Mouse (Mus musculus): ENCODE measurements around the gene Cmtr2. TPM values are rescaled to one million over a fixed set of nuclear protein-coding genes. Genes with fewer than 3 reads are reported as not detected.

Gene Cmtr2
- polyA plus RNA-seq, 1 experiment from 2014 or later, result 10.7 TPM

DNA sequence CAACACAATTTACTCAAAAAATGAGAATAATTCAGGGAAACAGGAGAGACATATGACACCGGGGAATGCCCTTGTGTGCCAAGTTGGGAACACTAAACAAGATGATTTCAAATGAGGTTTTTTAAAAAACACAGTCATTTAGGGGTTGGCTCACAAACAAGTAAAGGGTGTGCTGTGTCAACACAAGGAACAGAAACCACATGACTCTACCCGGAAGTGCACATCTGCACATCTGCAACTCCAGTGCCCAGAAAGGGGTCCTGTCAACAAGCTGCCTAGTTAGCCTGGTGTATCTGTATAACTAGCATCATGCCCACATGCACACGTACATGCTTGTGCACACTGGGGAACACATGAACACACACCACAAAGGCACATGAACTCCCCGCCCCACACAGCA lies 29.9 kb upstream of the Cmtr2 start:
- no peaks in the 10 kb centered on the region for H3K27me3 ChIP-seq (ENCODE audit: control insufficient read depth, insufficient read depth, low read length)
- DNase-seq (ENCODE audit: low spot score) (no peak), ATAC-seq (ENCODE audit: insufficient read depth, low FRiP score, low TSS enrichment) (no peak)
- H3K27ac ChIP-seq (ENCODE audit: low read depth, low read length), result no peak overlapping the region
- no peak overlapping the region for H3K4me3 ChIP-seq (ENCODE audit: low read depth, low read length)
- no peaks in the 10 kb centered on the region for H3K4me1 ChIP-seq (ENCODE audit: control insufficient read depth, insufficient read depth, low read length)
- H3K9me3 ChIP-seq (ENCODE audit: control insufficient read depth, low read length), result no peaks in the 10 kb centered on the region
- no peak overlapping the region for H3K4me2 ChIP-seq (ENCODE audit: low read depth)
- H3K9ac ChIP-seq (ENCODE audit: low read length), result no peak overlapping the region
- 87% methylated on average over 4 of the region's 4 CpGs for WGBS
- no peaks in the 10 kb centered on the region for H3K36me3 ChIP-seq (ENCODE audit: control insufficient read depth, insufficient read depth, low read length)

DNA sequence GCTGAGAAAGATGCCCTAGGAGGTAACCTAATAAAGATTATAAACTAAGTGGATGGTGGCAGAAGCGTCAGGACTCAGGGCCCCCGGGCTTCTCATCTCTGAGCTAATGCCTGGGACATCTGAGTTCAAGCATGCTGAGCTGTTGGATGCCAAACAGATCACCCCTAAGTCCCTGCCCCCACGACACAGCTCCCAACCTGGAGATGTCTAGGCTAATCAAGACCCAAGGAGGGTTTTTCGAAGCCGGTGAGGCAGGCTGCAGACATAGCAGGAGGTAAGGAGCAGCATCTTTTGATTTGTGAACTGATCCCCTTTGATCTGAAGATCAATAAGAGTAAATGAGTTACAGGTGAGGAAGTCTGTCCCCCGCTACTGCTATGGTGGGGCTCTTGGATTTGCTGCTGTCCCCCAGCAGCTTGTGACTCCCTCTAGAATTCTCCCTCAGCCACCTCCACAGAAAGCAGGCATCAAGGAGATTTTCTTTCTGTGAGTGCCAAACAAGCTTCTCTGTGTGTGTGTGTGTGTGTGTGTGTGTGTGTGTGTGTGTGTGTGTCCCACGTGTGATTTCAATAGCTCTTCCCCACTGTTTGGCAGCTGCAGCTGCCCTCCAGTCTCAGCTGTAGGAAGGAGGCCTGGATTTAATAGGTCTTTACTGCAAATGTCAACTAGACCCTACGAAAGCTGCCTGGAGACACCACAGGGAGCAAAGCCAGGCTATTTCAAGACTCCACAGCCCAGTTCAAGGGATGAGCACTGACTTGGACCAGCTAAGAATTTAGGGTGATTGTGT lies 26.3 kb upstream of the Cmtr2 start:
- Histone ChIP-seq H3K4me3 (ENCODE audit: low read depth, low read length) (no peak overlapping the region), H3K4me2 (ENCODE audit: low read depth) (no peak overlapping the region), H3K9ac (ENCODE audit: low read length) (no peak overlapping the region), H3K27ac (ENCODE audit: low read depth, low read length) (no peak overlapping the region), H3K36me3 (ENCODE audit: control insufficient read depth, insufficient read depth, low read length) (no peaks in the 10 kb centered on the region), H3K4me1 (ENCODE audit: control insufficient read depth, insufficient read depth, low read length) (no peaks in the 10 kb centered on the region), H3K9me3 (ENCODE audit: control insufficient read depth, low read length) (no peaks in the 10 kb centered on the region), H3K27me3 (ENCODE audit: control insufficient read depth, insufficient read depth, low read length) (no peaks in the 10 kb centered on the region)
- DNase-seq (ENCODE audit: low spot score), result no peak
- 25% methylated on average over 8 of the region's 8 CpGs for WGBS
- no peak for ATAC-seq (ENCODE audit: insufficient read depth, low FRiP score, low TSS enrichment)

DNA sequence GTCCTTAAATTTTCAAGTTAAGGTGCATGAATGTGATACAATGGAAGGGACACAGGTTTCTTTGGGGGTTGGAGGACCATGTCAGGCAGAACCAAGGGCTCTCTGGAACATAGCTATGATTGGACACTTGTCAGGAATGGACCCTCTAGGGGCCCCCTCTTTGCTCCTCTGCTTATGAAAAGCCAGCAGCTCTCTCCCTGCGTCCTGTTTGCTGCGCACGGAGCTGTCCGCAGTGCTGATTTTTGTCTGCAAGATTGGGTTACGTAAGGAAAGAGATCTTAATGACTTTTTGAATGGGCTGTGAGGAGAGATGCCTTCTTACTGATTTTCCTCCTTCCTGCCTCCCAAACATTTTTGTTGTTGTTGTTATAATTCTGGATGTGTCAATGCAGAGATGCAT lies 18.8 kb upstream of the Cmtr2 start:
- 4% methylated on average over 5 of the region's 5 CpGs for WGBS
- peak; percentile 74 for DNase-seq (ENCODE audit: low spot score)
- no peak overlapping the region for H3K4me2 ChIP-seq (ENCODE audit: low read depth)
- no peak overlapping the region for H3K9ac ChIP-seq (ENCODE audit: low read length)
- ATAC-seq (ENCODE audit: insufficient read depth, low FRiP score, low TSS enrichment), result no peak
- H3K27ac ChIP-seq (ENCODE audit: low read depth, low read length), result no peak overlapping the region
- H3K4me3 ChIP-seq (ENCODE audit: low read depth, low read length), result no peak overlapping the region
- H3K4me1 ChIP-seq (ENCODE audit: control insufficient read depth, insufficient read depth, low read length), result no peaks in the 10 kb centered on the region
- no peaks in the 10 kb centered on the region for H3K27me3 ChIP-seq (ENCODE audit: control insufficient read depth, insufficient read depth, low read length)
- no peaks in the 10 kb centered on the region for H3K9me3 ChIP-seq (ENCODE audit: control insufficient read depth, low read length)
- no peaks in the 10 kb centered on the region for H3K36me3 ChIP-seq (ENCODE audit: control insufficient read depth, insufficient read depth, low read length)

DNA sequence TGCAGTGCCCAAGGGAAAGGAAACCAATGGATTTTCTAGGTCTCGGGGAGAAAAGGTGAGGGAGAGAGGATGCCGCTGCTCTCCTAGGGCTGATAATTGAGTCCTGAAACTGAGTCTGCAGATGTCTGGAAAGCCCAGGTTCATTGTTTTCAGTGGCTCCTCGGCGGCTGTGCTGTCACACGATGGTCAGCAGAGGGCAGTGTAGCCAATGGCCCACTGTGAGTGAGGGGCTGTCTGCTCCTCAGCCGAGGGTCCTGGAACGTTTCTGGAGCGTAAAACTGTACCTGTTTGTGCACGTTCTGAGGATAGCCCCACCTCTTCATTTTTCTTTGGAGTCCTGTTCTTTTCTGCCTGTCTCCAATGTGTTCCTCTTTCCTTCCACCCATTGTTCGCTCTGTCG lies 13.7 kb upstream of the Cmtr2 start:
- Histone ChIP-seq H3K36me3 (ENCODE audit: control insufficient read depth, insufficient read depth, low read length) (no peaks in the 10 kb centered on the region), H3K9me3 (ENCODE audit: control insufficient read depth, low read length) (no peaks in the 10 kb centered on the region), H3K4me3 (ENCODE audit: low read depth, low read length) (no peak overlapping the region), H3K27me3 (ENCODE audit: control insufficient read depth, insufficient read depth, low read length) (no peaks in the 10 kb centered on the region), H3K9ac (ENCODE audit: low read length) (no peak overlapping the region), H3K4me2 (ENCODE audit: low read depth) (no peak overlapping the region), H3K27ac (ENCODE audit: low read depth, low read length) (no peak overlapping the region), H3K4me1 (ENCODE audit: control insufficient read depth, insufficient read depth, low read length) (no peaks in the 10 kb centered on the region)
- DNase-seq (ENCODE audit: low spot score) (peak; percentile 60), ATAC-seq (ENCODE audit: insufficient read depth, low FRiP score, low TSS enrichment) (no peak)
- 35% methylated on average over 11 of the region's 11 CpGs for WGBS

DNA sequence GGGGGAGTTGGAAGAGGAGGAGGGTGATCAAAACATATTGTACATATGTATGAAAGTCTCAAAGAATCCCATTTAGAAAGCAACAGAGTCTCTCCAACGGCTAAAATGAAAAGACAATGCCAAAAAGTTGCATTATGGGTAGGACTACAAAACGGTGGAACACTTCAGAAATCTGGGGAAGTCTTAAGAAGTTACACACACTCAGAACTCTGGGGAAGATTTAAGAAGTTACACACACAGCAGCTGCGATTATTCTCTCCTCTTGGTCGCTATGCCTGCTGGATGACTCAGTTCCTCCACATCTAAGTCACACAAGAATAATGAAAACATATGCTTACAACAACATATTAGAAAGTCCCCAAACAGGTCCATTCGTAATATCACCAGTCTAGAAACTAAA lies 788 bp downstream of the Cmtr2 start:
- Histone ChIP-seq H3K27ac (ENCODE audit: low read depth, low read length) (no peak overlapping the region), H3K4me1 (ENCODE audit: control insufficient read depth, insufficient read depth, low read length) (peaks cover 8% of the 10 kb centered on the region), H3K4me3 (ENCODE audit: low read depth, low read length) (no peak overlapping the region), H3K9ac (ENCODE audit: low read length) (no peak overlapping the region), H3K36me3 (ENCODE audit: control insufficient read depth, insufficient read depth, low read length) (peaks cover 1% of the 10 kb centered on the region; the same call in 1 of the 2 replicates), H3K27me3 (ENCODE audit: control insufficient read depth, insufficient read depth, low read length) (no peaks in the 10 kb centered on the region), H3K4me2 (ENCODE audit: low read depth) (no peak overlapping the region), H3K9me3 (ENCODE audit: control insufficient read depth, low read length) (no peaks in the 10 kb centered on the region)
- 79% methylated on average over 5 of the region's 5 CpGs for WGBS
- DNase-seq (ENCODE audit: low spot score), result no peak
- ATAC-seq (ENCODE audit: insufficient read depth, low FRiP score, low TSS enrichment), result no peak

DNA sequence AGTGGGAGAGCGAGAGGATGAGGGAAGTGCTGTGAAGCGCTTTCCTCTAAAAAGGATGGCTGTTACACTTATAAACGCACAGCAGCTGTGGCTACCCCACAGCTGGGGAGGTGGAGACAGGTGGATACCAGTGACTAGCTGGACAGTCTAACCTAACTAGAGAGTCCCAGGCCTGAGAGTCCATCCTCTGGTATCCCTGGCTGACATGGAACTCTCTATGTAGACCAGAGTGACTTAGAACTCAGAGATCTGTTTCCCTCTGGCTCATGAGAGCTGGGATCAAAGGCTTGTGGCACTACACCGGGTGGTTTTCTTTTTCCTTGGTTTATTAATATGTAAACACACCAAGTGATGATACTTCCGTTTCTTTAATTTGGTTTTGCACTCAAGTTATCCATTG lies 1.7 kb downstream of the Cmtr2 start:
- H3K9ac ChIP-seq (ENCODE audit: low read length), result no peak overlapping the region
- no peak for DNase-seq (ENCODE audit: low spot score)
- 36% methylated on average over 5 of the region's 5 CpGs for WGBS

DNA sequence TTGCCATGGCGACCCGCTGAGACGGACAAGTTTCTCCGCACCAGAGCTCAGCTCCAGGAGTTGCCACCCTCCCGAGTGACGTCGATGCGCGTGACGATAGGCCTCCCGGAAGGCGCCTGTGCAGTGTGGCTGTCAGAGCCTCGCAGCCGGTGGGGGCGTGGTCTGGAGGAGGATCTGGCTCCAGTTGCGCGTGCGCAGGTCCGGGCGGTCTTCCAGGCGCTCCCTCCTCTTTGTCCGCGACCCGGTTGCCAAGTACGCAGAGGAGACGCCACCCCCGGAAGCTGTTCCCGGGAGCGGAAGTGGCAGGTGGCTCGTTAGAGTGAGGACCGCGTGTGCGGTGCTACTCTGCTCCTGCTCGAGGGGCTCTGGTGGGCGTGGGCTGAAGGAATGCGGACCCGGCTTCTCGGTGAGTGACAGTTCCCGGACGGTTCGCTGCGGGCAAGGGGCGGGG lies 2.2 kb downstream of the Cmtr2 start:
- H3K9ac ChIP-seq (ENCODE audit: low read length), result peak overlapping the region; percentile 49
- no peak overlapping the region for H3K27ac ChIP-seq (ENCODE audit: low read depth, low read length)
- WGBS, result under 1% methylated on average over 43 of the region's 43 CpGs

More for the DNA sequence above, 1.7 kb downstream of the Cmtr2 start:
- H3K4me1 ChIP-seq (ENCODE audit: control insufficient read depth, insufficient read depth, low read length), result peaks cover 8% of the 10 kb centered on the region
- no peaks in the 10 kb centered on the region for H3K27me3 ChIP-seq (ENCODE audit: control insufficient read depth, insufficient read depth, low read length)
- peak; percentile 39 for ATAC-seq (ENCODE audit: insufficient read depth, low FRiP score, low TSS enrichment)
- H3K36me3 ChIP-seq (ENCODE audit: control insufficient read depth, insufficient read depth, low read length), result peaks cover 7% of the 10 kb centered on the region
- H3K27ac ChIP-seq (ENCODE audit: low read depth, low read length), result no peak overlapping the region
- H3K4me2 ChIP-seq (ENCODE audit: low read depth), result peak overlapping the region; percentile 64
- H3K4me3 ChIP-seq (ENCODE audit: low read depth, low read length), result peak overlapping the region; percentile 44; the same call in 1 of the 2 replicates
- H3K9me3 ChIP-seq (ENCODE audit: control insufficient read depth, low read length), result no peaks in the 10 kb centered on the region

DNA sequence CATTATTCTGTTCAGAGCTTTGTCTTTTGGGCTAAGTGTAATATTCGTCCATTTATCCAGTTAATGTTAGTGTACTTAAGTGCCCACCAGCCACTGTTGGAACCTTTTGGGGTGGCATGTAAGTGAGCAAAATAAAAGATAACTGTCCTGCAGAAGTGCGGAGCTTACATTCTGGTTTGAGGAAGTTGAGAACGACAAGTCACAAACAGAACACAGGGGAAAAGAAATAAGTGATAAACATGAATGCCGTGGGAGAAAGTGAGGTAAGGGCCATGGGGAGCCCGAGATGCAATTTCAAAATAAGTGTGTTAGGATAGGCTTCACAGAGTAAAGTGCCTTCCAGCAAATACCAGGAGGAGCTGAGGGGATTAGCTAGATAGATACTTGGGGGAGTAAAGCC lies 3.0 kb downstream of the Cmtr2 start:
- peaks cover 8% of the 10 kb centered on the region for H3K4me1 ChIP-seq (ENCODE audit: control insufficient read depth, insufficient read depth, low read length)
- 78% methylated on average over 5 of the region's 5 CpGs for WGBS
- DNase-seq (ENCODE audit: low spot score) (no peak), ATAC-seq (ENCODE audit: insufficient read depth, low FRiP score, low TSS enrichment) (no peak)
- H3K36me3 ChIP-seq (ENCODE audit: control insufficient read depth, insufficient read depth, low read length), result peaks cover 15% of the 10 kb centered on the region
- no peaks in the 10 kb centered on the region for H3K27me3 ChIP-seq (ENCODE audit: control insufficient read depth, insufficient read depth, low read length)
- no peak overlapping the region for H3K27ac ChIP-seq (ENCODE audit: low read depth, low read length)
- H3K9ac ChIP-seq (ENCODE audit: low read length), result no peak overlapping the region
- peak overlapping the region; percentile 64 for H3K4me2 ChIP-seq (ENCODE audit: low read depth)
- H3K9me3 ChIP-seq (ENCODE audit: control insufficient read depth, low read length), result no peaks in the 10 kb centered on the region
- H3K4me3 ChIP-seq (ENCODE audit: low read depth, low read length), result peak overlapping the region; percentile 44

More for the DNA sequence above, 2.2 kb downstream of the Cmtr2 start:
- Histone ChIP-seq H3K36me3 (ENCODE audit: control insufficient read depth, insufficient read depth, low read length) (peaks cover 10% of the 10 kb centered on the region), H3K27me3 (ENCODE audit: control insufficient read depth, insufficient read depth, low read length) (no peaks in the 10 kb centered on the region), H3K4me1 (ENCODE audit: control insufficient read depth, insufficient read depth, low read length) (peaks cover 8% of the 10 kb centered on the region), H3K4me2 (ENCODE audit: low read depth) (peak overlapping the region; percentile 64), H3K9me3 (ENCODE audit: control insufficient read depth, low read length) (no peaks in the 10 kb centered on the region), H3K4me3 (ENCODE audit: low read depth, low read length) (peak overlapping the region; percentile 44)
- peak; percentile 99 for ATAC-seq (ENCODE audit: insufficient read depth, low FRiP score, low TSS enrichment)
- DNase-seq (ENCODE audit: low spot score), result peak; percentile 100

DNA sequence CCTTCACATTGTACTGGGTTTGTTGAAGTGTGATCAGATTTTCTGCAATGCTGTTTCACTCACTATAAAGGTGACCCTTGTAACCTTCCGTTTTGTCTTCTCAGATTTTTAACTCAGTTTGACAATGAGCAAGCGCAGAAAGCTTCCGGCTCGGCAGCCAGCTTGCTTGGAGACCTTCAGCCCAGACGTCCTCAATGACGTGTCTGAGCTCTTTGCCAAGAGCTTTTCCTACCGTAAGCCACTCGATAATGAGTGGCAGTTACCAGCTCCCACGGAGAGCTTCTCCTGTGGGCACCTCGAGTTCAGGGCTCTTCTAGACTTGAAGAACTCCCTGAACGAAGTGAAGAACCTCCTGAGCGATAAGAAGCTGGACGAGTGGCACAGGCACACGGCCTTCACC lies 5.5 kb downstream of the Cmtr2 start:
- Histone ChIP-seq H3K4me3 (ENCODE audit: low read depth, low read length) (no peak overlapping the region), H3K9me3 (ENCODE audit: control insufficient read depth, low read length) (no peaks in the 10 kb centered on the region), H3K4me2 (ENCODE audit: low read depth) (no peak overlapping the region), H3K27ac (ENCODE audit: low read depth, low read length) (no peak overlapping the region), H3K36me3 (ENCODE audit: control insufficient read depth, insufficient read depth, low read length) (peaks cover 15% of the 10 kb centered on the region), H3K9ac (ENCODE audit: low read length) (no peak overlapping the region), H3K4me1 (ENCODE audit: control insufficient read depth, insufficient read depth, low read length) (peaks cover 8% of the 10 kb centered on the region), H3K27me3 (ENCODE audit: control insufficient read depth, insufficient read depth, low read length) (no peaks in the 10 kb centered on the region)
- DNase-seq (ENCODE audit: low spot score) (no peak), ATAC-seq (ENCODE audit: insufficient read depth, low FRiP score, low TSS enrichment) (no peak)
- WGBS, result 94% methylated on average over 14 of the region's 14 CpGs

All from neural tube, embryonic 11.5 days (tissue).